Mouse (Mus musculus) ES-Bruce4 (cell line): ENCODE data around the gene Slco2a1. TPM values are rescaled to one million over a fixed set of nuclear protein-coding genes. Genes with fewer than 3 reads are reported as not detected.
"Not testable (repeated sequence)": the region's sequence is repeated elsewhere in the genome, so short reads cannot be mapped to it uniquely, and the experiment has no call there.

Source experiments
- H3K27ac ChIP-seq: 2 replicates; pipeline ENCODE4 v1.5.1; 2012; ENCODE audit warnings: low read length, inconsistent platforms; ENCODE audit not compliant: insufficient read depth
- H3K27me3 ChIP-seq: 2 replicates; pipeline ENCODE4 v1.6.1; 2012; ENCODE audit warnings: mild to moderate bottlenecking, low read length, inconsistent platforms; ENCODE audit not compliant: control insufficient read depth, poor library complexity, insufficient read depth, severe bottlenecking
- H3K36me3 ChIP-seq: 2 replicates; pipeline ENCODE4 v1.6.1; 2012; ENCODE audit warnings: inconsistent platforms, mild to moderate bottlenecking, low read length, moderate library complexity; ENCODE audit not compliant: control insufficient read depth, poor library complexity, insufficient read depth, severe bottlenecking
- H3K4me1 ChIP-seq: one replicate; pipeline ENCODE4 v1.8.1; 2011; ENCODE audit warnings: low read length; ENCODE audit not compliant: control insufficient read depth, insufficient read depth
- H3K4me3 ChIP-seq: 2 replicates; pipeline ENCODE4 v1.5.1; 2011; ENCODE audit warnings: low read depth, mild to moderate bottlenecking, low read length
- H3K9ac ChIP-seq: 2 replicates; pipeline ENCODE4 v1.6.1; 2012; ENCODE audit warnings: low read depth, mild to moderate bottlenecking, inconsistent platforms; ENCODE audit not compliant: poor library complexity, severe bottlenecking
- H3K9me3 ChIP-seq: replicated peaks from 2 replicates; pipeline ENCODE4 v1.6.1; 2012; ENCODE audit warnings: mild to moderate bottlenecking, low read length, inconsistent platforms; ENCODE audit not compliant: control insufficient read depth, poor library complexity, insufficient read depth, severe bottlenecking
- CTCF ChIP-seq: IDR thresholded peaks from one replicate; pipeline ENCODE4 v1.8.1; 2011; ENCODE audit warnings: low read depth, low read length
- EP300 ChIP-seq: IDR thresholded peaks from 2 replicates; pipeline ENCODE4 v1.6.1; 2011; ENCODE audit warnings: low read depth, low read length; ENCODE audit not compliant: insufficient read depth
- POLR2A ChIP-seq: IDR thresholded peaks from one replicate; pipeline ENCODE4 v1.8.1; 2011; ENCODE audit warnings: low read length; ENCODE audit not compliant: insufficient read depth
- polyA plus RNA-seq: library from polyadenylated mRNA; stranded (reverse); fragments of >200 nt; gene quantifications from 2 replicates; pipeline ENCODE4 v1.2.4, GENCODE M21; 2011; ENCODE audit warnings: low read depth; ENCODE audit not compliant: missing spikeins, insufficient read depth, insufficient read length

Gene Slco2a1
- polyA plus RNA-seq, 1 experiment = 3.1 TPM

GRCm38 (mm10) chr9:103087301-103087700 is 98.8 kb downstream of the Slco2a1 start:
- H3K9me3 ChIP-seq = no peaks in the 10 kb centered on the region
- H3K36me3 ChIP-seq = no peaks in the 10 kb centered on the region
- no peak for TF ChIP-seq EP300
- no peak overlapping the region for H3K9ac ChIP-seq
- H3K4me1 ChIP-seq = peaks cover 4% of the 10 kb centered on the region
- no peak overlapping the region for H3K4me3 ChIP-seq
- H3K27me3 ChIP-seq = no peaks in the 10 kb centered on the region
- no peak overlapping the region for H3K27ac ChIP-seq

DNA sequence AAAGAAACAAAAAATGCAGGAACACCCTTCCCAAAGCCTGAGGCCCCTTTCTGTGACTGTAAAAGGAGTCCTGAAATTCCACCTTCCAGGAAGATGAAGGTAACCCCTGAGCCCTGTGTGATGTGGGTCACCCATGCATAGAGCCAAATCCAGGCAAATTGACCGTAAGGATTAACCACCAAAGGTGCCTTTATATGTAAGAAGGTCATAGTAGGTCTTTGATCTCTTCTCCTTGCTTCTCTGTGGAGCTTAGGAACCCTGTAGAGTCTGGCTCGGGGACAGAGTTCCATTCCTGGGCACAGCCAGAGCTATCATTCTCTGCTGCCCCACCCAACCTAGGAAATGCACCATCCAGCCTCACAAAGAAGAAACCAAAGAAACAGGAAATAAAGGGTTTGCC is 100.1 kb downstream of the Slco2a1 start:
- Histone ChIP-seq H3K27me3 (no peaks in the 10 kb centered on the region), H3K9me3 (no peaks in the 10 kb centered on the region), H3K4me1 (peaks cover 4% of the 10 kb centered on the region), H3K27ac (no peak overlapping the region), H3K4me3 (no peak overlapping the region), H3K36me3 (no peaks in the 10 kb centered on the region), H3K9ac (no peak overlapping the region)
- TF ChIP-seq CTCF (no peak), POLR2A (no peak), EP300 (no peak)

GRCm38 (mm10) chr9:103090116-103090875 is 101.8 kb downstream of the Slco2a1 start:
- Histone ChIP-seq H3K4me3 (no peak overlapping the region), H3K27ac (no peak overlapping the region), H3K9me3 (no peaks in the 10 kb centered on the region), H3K36me3 (no peaks in the 10 kb centered on the region), H3K27me3 (no peaks in the 10 kb centered on the region), H3K4me1 (peaks cover 4% of the 10 kb centered on the region), H3K9ac (no peak overlapping the region)
- no peak for TF ChIP-seq POLR2A
- no peak for TF ChIP-seq EP300
- no peak for TF ChIP-seq CTCF

- Histone ChIP-seq H3K9ac (no peak overlapping the region), H3K27me3 (no peaks in the 10 kb centered on the region), H3K9me3 (no peaks in the 10 kb centered on the region), H3K27ac (no peak overlapping the region), H3K4me1 (peaks cover 4% of the 10 kb centered on the region), H3K4me3 (no peak overlapping the region), H3K36me3 (no peaks in the 10 kb centered on the region)
- TF ChIP-seq CTCF = no peak
- no peak for TF ChIP-seq EP300
- no peak for TF ChIP-seq POLR2A
Observed at GRCm38 (mm10) chr9:103091039-103091883, 102.7 kb downstream of the Slco2a1 start.

DNA sequence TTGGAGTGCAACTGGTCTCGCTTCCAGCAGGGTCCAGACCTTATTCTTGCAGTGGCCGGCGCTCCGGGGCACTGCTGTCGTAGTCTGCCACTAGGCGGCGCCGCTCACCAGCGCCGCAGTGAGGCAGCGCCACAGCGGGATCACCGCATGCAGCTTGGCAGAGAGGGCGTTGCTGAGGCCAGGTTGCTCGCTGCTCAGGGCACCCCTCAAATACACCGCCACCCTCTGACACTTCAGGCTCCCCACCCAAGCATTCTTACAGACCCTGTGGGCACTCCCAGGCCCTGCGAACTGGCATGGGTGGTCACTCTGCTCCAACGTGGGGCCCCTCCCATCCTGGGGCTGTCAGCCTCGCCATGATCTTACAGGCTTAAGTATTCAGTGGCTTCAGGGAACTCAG is 103.7 kb downstream of the Slco2a1 start:
- Histone ChIP-seq H3K27ac (no peak overlapping the region), H3K9me3 (no peaks in the 10 kb centered on the region), H3K4me3 (peak overlapping the region; percentile 55), H3K27me3 (no peaks in the 10 kb centered on the region), H3K36me3 (no peaks in the 10 kb centered on the region), H3K4me1 (peaks cover 4% of the 10 kb centered on the region), H3K9ac (0 out of 2 replicates have a peak overlapping the region, but pooled peaks have one; percentile 5)
- TF ChIP-seq CTCF (peak; percentile 93), POLR2A (no peak)

DNA sequence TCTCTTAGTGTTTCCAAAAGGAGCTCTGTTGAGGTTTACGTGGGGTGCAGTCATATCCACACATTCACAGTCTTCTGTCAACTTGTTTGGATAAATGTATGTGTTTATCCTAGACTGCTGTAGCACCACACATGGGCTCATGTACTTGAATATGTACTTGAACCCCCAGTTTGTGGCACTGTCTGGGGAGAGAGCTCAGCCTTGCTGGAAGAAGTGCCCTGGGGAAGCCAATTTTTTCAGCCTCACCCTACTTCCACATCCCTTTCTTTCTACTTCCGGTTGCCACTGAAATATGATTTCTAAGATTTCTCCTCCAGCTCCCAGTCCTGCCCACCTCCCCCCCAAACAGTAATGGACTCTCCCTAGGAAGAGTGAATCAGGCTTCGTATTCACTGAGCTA is 105.2 kb downstream of the Slco2a1 start:
- Histone ChIP-seq H3K27ac (no peak overlapping the region), H3K27me3 (no peaks in the 10 kb centered on the region), H3K9me3 (no peaks in the 10 kb centered on the region), H3K4me1 (peaks cover 4% of the 10 kb centered on the region), H3K36me3 (no peaks in the 10 kb centered on the region), H3K9ac (no peak overlapping the region), H3K4me3 (no peak overlapping the region)
- no peak for TF ChIP-seq EP300
- TF ChIP-seq POLR2A = no peak

DNA sequence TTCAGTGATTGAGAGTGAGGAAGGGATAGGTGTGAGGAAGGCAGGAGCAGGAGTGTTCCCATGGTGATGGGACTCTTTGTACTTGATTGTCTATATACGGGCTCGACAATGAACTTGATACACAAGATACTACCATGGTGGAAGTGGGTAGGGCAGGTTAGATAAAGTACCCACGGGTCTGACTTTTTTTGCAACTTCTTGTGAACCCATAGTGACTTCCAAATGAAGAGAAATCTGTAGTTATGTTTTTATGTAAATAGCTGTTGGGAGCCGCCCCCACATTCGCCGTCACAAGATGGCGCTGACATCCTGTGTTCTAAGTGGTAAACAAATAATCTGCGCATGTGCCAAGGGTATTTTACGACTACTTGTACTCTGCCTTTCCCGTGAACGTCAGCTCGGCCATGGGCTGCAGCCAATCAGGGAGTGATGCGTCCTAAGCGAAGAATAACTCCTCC is 119.9 kb downstream of the Slco2a1 start:
- not testable (repeated sequence) for H3K27ac ChIP-seq, H3K36me3 ChIP-seq, H3K4me1 ChIP-seq, H3K9me3 ChIP-seq, H3K27me3 ChIP-seq
- peak overlapping the region; percentile 60 for H3K4me3 ChIP-seq
- H3K9ac ChIP-seq = 0 out of 2 replicates have a peak overlapping the region, but pooled peaks have one; percentile 15
